13 mouse cellular contexts compared by ENCODE assay signal in the genomic region with DNA sequence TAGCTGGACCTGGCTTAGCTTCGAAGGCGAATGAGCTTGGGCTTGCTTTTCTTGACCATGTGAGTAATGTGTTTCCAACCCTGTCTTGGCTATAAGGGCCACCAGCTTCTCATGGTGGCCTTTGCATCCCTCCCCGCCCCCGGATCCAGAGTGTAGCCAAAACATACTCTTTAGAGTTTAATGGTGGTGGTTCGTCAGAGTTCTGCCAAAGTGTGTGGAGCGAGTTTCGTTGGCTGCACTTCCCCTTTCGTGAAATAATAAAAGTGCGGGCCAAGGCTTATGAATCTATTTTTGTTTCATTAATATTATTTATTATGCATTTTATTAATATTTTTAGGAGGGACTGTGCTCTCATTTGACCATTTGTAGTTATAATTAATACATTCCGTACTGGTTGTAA. TPM values are rescaled to one million over a fixed set of nuclear protein-coding genes. Genes with fewer than 3 reads are reported as not detected.
DNase-seq lines count a peak whose midpoint lies in the region; ATAC-seq and TF ChIP-seq lines count a peak whose summit lies in the region.
"Had no signal": no experiment of that assay in that cellular context is flagged by ENCODE, and none has a peak within 500 bp of the region (broad histone marks: within the 10 kb centered on the region; RNA-seq: fewer than 3 reads in every experiment).

No protein-coding gene starts in this region.

- H3K27ac ChIP-seq in left cerebral cortex, adult 2 months = peak overlapping the region; percentile 60
- H3K27ac ChIP-seq in forebrain, embryonic 14.5 days (ENCODE audit: low read depth, low read length) = peak overlapping the region; percentile 73
- peak overlapping the region; percentile 66 for H3K27ac ChIP-seq in limb, embryonic 13.5 days
- H3K27ac ChIP-seq in neural tube, embryonic 13.5 days (replicated peaks) = peak overlapping the region; percentile 42; the same call in 1 of the 2 replicates

- no peaks in the 10 kb centered on the region for H3K27me3 ChIP-seq in forebrain, embryonic 14.5 days (replicated peaks; ENCODE audit: control insufficient read depth, insufficient read depth, low read length)
- H3K27me3 ChIP-seq in limb, embryonic 13.5 days = no peaks in the 10 kb centered on the region
- H3K27me3 ChIP-seq in neural tube, embryonic 13.5 days = no peaks in the 10 kb centered on the region

- H3K4me1 ChIP-seq in forebrain, embryonic 14.5 days (ENCODE audit: control insufficient read depth, insufficient read depth, low read length) = peaks cover 89% of the 10 kb centered on the region
- H3K4me1 ChIP-seq in limb, embryonic 13.5 days = peaks cover 88% of the 10 kb centered on the region
- H3K4me1 ChIP-seq in neural tube, embryonic 13.5 days (replicated peaks) = peaks cover 97% of the 10 kb centered on the region

- WGBS in forebrain, embryonic 14.5 days = 47% methylated on average over 10 of the region's 10 CpGs
- WGBS in limb, embryonic 13.5 days = 63% methylated on average over 10 of the region's 10 CpGs
- WGBS in neural tube, embryonic 13.5 days = 68% methylated on average over 10 of the region's 10 CpGs

- H3K4me3 ChIP-seq in left cerebral cortex, adult 2 months = no peak overlapping the region
- H3K4me3 ChIP-seq in forebrain, embryonic 14.5 days (ENCODE audit: low read depth, low read length) = peak overlapping the region; percentile 10; the same call in 1 of the 2 replicates
- H3K4me3 ChIP-seq in limb, embryonic 13.5 days = no peak overlapping the region
- H3K4me3 ChIP-seq in neural tube, embryonic 13.5 days = no peak overlapping the region; the same call in 1 of the 2 replicates
- H3K4me3 ChIP-seq: myocyte had no signal

- H3K9me3 ChIP-seq in forebrain, embryonic 14.5 days (replicated peaks; ENCODE audit: control insufficient read depth, low read length) = no peaks in the 10 kb centered on the region
- no peaks in the 10 kb centered on the region for H3K9me3 ChIP-seq in limb, embryonic 13.5 days
- no peaks in the 10 kb centered on the region for H3K9me3 ChIP-seq in neural tube, embryonic 13.5 days

- ATAC-seq in forebrain, embryonic 14.5 days = no peak
- ATAC-seq in limb, embryonic 13.5 days (ENCODE audit: low FRiP score, low read depth) = no peak
- no peak for ATAC-seq in neural tube, embryonic 13.5 days (ENCODE audit: low read depth)
- no peak for ATAC-seq in monocyte, adult 5-6 weeks (replicated peaks; ENCODE audit: insufficient number of reproducible peaks, low FRiP score, low TSS enrichment, poor library complexity, severe bottlenecking)
- ATAC-seq: lung, postnatal 0 days had no signal

- H3K36me3 ChIP-seq in forebrain, embryonic 14.5 days (ENCODE audit: control insufficient read depth, insufficient read depth, low read length) = peaks cover 4% of the 10 kb centered on the region; the same call in 1 of the 2 replicates
- peaks cover 1% of the 10 kb centered on the region; the same call in 1 of the 2 replicates for H3K36me3 ChIP-seq in limb, embryonic 13.5 days
- 0 out of 2 replicates have a peak, but pooled peaks cover 3% of the 10 kb centered on the region for H3K36me3 ChIP-seq in neural tube, embryonic 13.5 days

- DNase-seq in left cerebral cortex, adult 2 months (ENCODE audit: extremely low spot score in 1 of 2, low spot score in 2 of 2) = no peak
- DNase-seq in left cerebral cortex, postnatal 10 days (ENCODE audit: extremely low spot score in 1 of 2, low spot score in 2 of 2) = no peak
- DNase-seq in forebrain, embryonic 14.5 days (ENCODE audit: low spot score) = no peak
- no peak for DNase-seq in gastrocnemius, adult 8-10 months (ENCODE audit: low spot score in 2 of 2)
- DNase-seq in right cerebral cortex, postnatal 4 days = no peak
- DNase-seq: cerebellum, postnatal 10 days; right cerebral cortex, postnatal 14 days had no signal

- no peak for TF ChIP-seq CTCF in left cerebral cortex, adult 2 months (IDR thresholded peaks at IDR 0.05)

- intact Hi-C loops in left cerebral cortex, adult 2 months (cut with DNase I) = no loop called here
- intact Hi-C loops in left cerebral cortex, postnatal 10 days (cut with DNase I) = no loop called here

- H3K9ac ChIP-seq in forebrain, embryonic 14.5 days (ENCODE audit: low read length) = peak overlapping the region; percentile 58
- H3K9ac ChIP-seq in limb, embryonic 13.5 days = no peak overlapping the region
- H3K9ac ChIP-seq in neural tube, embryonic 13.5 days = peak overlapping the region; percentile 43; the same call in 1 of the 2 replicates

- peak overlapping the region; percentile 43 for H3K4me2 ChIP-seq in forebrain, embryonic 14.5 days (ENCODE audit: low read length)
- peak overlapping the region; percentile 40 for H3K4me2 ChIP-seq in limb, embryonic 13.5 days (replicated peaks)
- H3K4me2 ChIP-seq in neural tube, embryonic 13.5 days = peak overlapping the region; percentile 48

RNA-seq across cellular contexts. Expression of a gene that starts 21.4 kb away (rescaled TPM):
- total RNA-seq in left cerebral cortex, adult 2 months (2021) = 100 to 1,000 TPM; 101 to 103 TPM
- 100 to 1,000 TPM; 142 to 145 TPM for total RNA-seq in left cerebral cortex, postnatal 10 days (2021)
- polyA plus RNA-seq in forebrain, embryonic 14.5 days (2014; fragmentation: Nextera tagmentation; extraction: Ambion mirVana) = 148 and 174 TPM in 2 replicates
- polyA plus RNA-seq in limb, embryonic 13.5 days (2015; fragmentation: Nextera tagmentation; extraction: Ambion mirVana) = 76.6 and 82.3 TPM in 2 replicates
- polyA plus RNA-seq in neural tube, embryonic 13.5 days (2015; fragmentation: Nextera tagmentation; extraction: Ambion mirVana) = 125 and 131 TPM in 2 replicates
- under 1 TPM in 2 of 4 experiments, not detected in 2; 0.07 to 0.17 TPM for total RNA-seq in gastrocnemius, adult 8-10 months (2022)
- total RNA-seq in monocyte, adult 5-6 weeks (2017) = 12.1 to 16.9 TPM (median 13.9 TPM) in 3 replicates
- polyA plus RNA-seq: myocyte had no signal

RNA-seq across cellular contexts. Expression of a gene that starts 24.4 kb away (rescaled TPM):
- total RNA-seq in left cerebral cortex, adult 2 months (2021) = 1 to 10 TPM in 1 of 2 experiments, under 1 TPM in 1; 0.82 to 1.4 TPM
- total RNA-seq in left cerebral cortex, postnatal 10 days (2021) = under 1 TPM; 0.49 to 0.94 TPM
- polyA plus RNA-seq in forebrain, embryonic 14.5 days (2014; fragmentation: Nextera tagmentation; extraction: Ambion mirVana) = 0.32 and 0.41 TPM in 2 replicates
- polyA plus RNA-seq in limb, embryonic 13.5 days (2015; fragmentation: Nextera tagmentation; extraction: Ambion mirVana) = not detected in 2 replicates
- not detected in 2 replicates for polyA plus RNA-seq in neural tube, embryonic 13.5 days (2015; fragmentation: Nextera tagmentation; extraction: Ambion mirVana)
- total RNA-seq in gastrocnemius, adult 8-10 months (2022) = not detected
- total RNA-seq in monocyte, adult 5-6 weeks (2017) = not detected in 3 replicates
- polyA plus RNA-seq: intestine, postnatal 0 days; lung, postnatal 0 days; myocyte had no signal

Comparison
In these comparisons a context has a peak if more than half of its experiments do, and no peak if none do; other contexts are left out.
1. RNA of a gene that starts 21.4 kb away (total RNA-seq): 142 to 145 TPM in left cerebral cortex, postnatal 10 days, 101 to 103 TPM in left cerebral cortex, adult 2 months and 12.1 to 16.9 TPM in monocyte, adult 5-6 weeks; 0.07 to 0.17 TPM in gastrocnemius, adult 8-10 months; every median in the first group is over 10 times any median in the second.
2. Peak in every context shown above with its lines, with median percentiles within 50 percentile points of each other: H3K27ac ChIP-seq and H3K4me2 ChIP-seq.